Mouse (Mus musculus): ENCODE measurements around the gene Uri1. TPM values are rescaled to one million over a fixed set of nuclear protein-coding genes. Genes with fewer than 3 reads are reported as not detected.

Gene Uri1
- 8.3 TPM for polyA plus RNA-seq (2015; fragmentation: Illumina TruSeq; extraction: RNeasy Lipid Tissue Mini Kit (QIAGEN cat#74804); ENCODE audit: insufficient read depth, low read depth, low replicate concordance)

GRCm38 (mm10) chr7:38023451-38023850 lies at the start of gene Uri1:
Gene Uri1, minus strand, starts transcription at chr7:38023551.

Other genes with a start within 250 kb of the Uri1 start
- gene Zfp536, start 249.9 kb downstream of the Uri1 start, polyA plus RNA-seq (2015; fragmentation: Illumina TruSeq; extraction: RNeasy Lipid Tissue Mini Kit (QIAGEN cat#74804); ENCODE audit: insufficient read depth, low read depth, low replicate concordance) = 0.22 TPM
- gene Ccne1, start 84.0 kb upstream of the Uri1 start, polyA plus RNA-seq (2015; fragmentation: Illumina TruSeq; extraction: RNeasy Lipid Tissue Mini Kit (QIAGEN cat#74804); ENCODE audit: insufficient read depth, low read depth, low replicate concordance) = 0.96 TPM
- gene 1600014C10Rik, start 159.7 kb upstream of the Uri1 start, polyA plus RNA-seq (2015; fragmentation: Illumina TruSeq; extraction: RNeasy Lipid Tissue Mini Kit (QIAGEN cat#74804); ENCODE audit: insufficient read depth, low read depth, low replicate concordance) = 3.0 TPM
- 1.4 TPM for gene Plekhf1, start 204.5 kb upstream of the Uri1 start, polyA plus RNA-seq (2015; fragmentation: Illumina TruSeq; extraction: RNeasy Lipid Tissue Mini Kit (QIAGEN cat#74804); ENCODE audit: insufficient read depth, low read depth, low replicate concordance)
- gene Pop4, start 247.9 kb upstream of the Uri1 start, polyA plus RNA-seq (2015; fragmentation: Illumina TruSeq; extraction: RNeasy Lipid Tissue Mini Kit (QIAGEN cat#74804); ENCODE audit: insufficient read depth, low read depth, low replicate concordance) = 4.5 TPM

All from pancreas, adult 10 weeks (tissue).